Mouse (Mus musculus) macrophage (primary cell): ENCODE measurements around the gene Klhl36. TPM values are rescaled to one million over a fixed set of nuclear protein-coding genes. Genes with fewer than 3 reads are reported as not detected.

Experiments
- H3K27ac ChIP-seq: fragments of 350-480 bp; formaldehyde crosslinking; 2 replicates; pipeline ENCODE4 v1.9.0; 2021
- H3K36me3 ChIP-seq: fragments of 350-480 bp; formaldehyde crosslinking; 2 replicates; pipeline ENCODE4 v1.9.0; 2021; ENCODE audit errors: inconsistent target
- H3K4me3 ChIP-seq: fragments of 350-480 bp; formaldehyde crosslinking; 2 replicates; pipeline ENCODE4 v1.9.0; 2021; ENCODE audit errors: inconsistent target
- H3K79me2 ChIP-seq: fragments of 350-480 bp; formaldehyde crosslinking; 2 replicates; pipeline ENCODE4 v1.9.0; 2021; ENCODE audit errors: inconsistent target
- WGBS: methylation state at CpG from one replicate; pipeline ENCODE4 v1.1.7; 2026; ENCODE audit warnings: inconsistent platforms; ENCODE audit not compliant: missing documents; 5-methylcytosine and 5-hydroxymethylcytosine counted together
- polyA plus RNA-seq: library from polyadenylated mRNA; stranded (reverse); fragments of 250-400 nt; gene quantifications from 3 replicates; pipeline ENCODE4 v1.2.4, GENCODE M21; 2018; ENCODE audit warnings: inconsistent platforms

The Klhl36 gene
- polyA plus RNA-seq, 1 experiment from 2014 or later, result 2.8 TPM

DNA sequence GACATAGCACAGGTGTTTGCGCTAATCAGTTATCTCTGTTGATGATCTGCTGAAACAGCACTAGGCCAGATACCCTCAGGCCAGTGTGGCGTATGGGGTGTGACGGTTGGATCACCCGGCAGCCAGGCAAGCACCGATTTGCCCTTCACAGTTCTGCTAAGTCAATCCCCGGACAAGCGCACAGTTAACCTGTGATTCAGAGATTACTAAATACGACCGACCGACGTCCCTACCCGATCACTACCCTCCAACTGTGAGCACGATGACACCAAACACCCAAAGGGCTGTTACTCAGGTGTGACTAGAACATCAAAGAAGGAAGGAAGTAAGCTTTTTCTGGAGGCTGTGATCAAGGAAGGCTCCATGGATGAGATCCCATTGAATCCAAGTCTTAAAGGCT lies 32.6 kb upstream of the Klhl36 start:
- no peak overlapping the region for H3K4me3 ChIP-seq
- H3K36me3 ChIP-seq, result peaks cover 29% of the 10 kb centered on the region; the same call in 1 of the 2 replicates
- peaks cover 84% of the 10 kb centered on the region for H3K79me2 ChIP-seq
- 92% methylated on average over 13 of the region's 13 CpGs for WGBS
- no peak overlapping the region for H3K27ac ChIP-seq

GRCm38 (mm10) chr8:119829870-119830580 lies 32.0 kb upstream of the Klhl36 start:
- Histone ChIP-seq H3K79me2 (peaks cover 88% of the 10 kb centered on the region), H3K36me3 (peaks cover 31% of the 10 kb centered on the region; the same call in 1 of the 2 replicates), H3K27ac (no peak overlapping the region), H3K4me3 (no peak overlapping the region)
- 88% methylated on average over 16 of the region's 16 CpGs for WGBS

DNA sequence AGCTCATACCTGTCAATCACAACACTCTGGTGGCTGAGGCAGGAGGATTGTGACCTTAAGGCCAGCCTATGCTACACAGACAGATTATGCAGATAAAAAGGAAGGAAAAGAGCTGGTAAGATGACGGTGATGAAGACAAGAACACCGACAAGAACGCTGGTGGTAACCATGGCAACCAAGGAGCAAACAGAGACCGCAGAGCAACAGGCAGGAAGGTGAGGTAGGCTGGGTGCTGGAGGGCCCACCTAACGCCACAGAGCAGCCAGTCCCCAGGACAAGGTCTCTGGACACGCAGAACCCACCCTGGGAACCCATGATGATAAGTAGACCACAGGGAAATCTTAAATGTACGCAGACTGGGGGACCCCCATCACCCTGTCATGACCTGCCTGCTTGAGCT lies 31.5 kb upstream of the Klhl36 start:
- H3K36me3 ChIP-seq, result peaks cover 36% of the 10 kb centered on the region; the same call in 1 of the 2 replicates
- H3K27ac ChIP-seq, result peak overlapping the region; percentile 15; the same call in 1 of the 2 replicates
- no peak overlapping the region for H3K4me3 ChIP-seq
- 49% methylated on average over 7 of the region's 7 CpGs for WGBS
- peaks cover 93% of the 10 kb centered on the region for H3K79me2 ChIP-seq

DNA sequence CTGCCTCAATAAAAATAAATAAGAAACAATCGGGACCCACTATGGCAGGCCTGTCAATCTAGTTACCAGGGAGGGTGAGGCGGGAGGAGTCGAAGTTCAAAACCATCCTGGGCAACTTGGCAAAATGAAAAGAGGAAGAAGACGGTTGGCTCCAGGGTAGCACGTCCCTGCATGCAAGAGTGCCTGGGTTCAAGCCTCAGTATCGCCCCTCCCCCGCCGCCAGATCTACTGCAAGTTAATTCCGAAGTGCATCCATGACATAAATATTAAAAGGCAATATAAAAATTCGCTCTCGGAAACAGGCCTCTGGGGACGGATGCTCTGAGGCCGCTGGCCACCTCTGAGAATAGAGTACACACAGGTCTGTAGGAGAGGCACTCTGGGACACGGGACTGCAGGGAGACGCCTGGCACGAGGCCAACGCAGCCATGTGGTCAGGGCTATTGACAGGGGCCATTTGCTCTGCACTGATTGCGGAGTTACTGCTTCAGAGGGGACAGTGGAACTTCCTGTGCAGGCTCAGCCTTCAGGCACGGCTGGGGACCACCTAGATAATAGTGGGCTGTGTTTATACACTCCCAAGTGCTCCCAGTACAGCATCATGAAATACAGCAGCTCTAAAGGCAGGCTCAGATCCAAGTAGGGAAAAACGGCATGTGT lies 30.6 kb upstream of the Klhl36 start:
- Histone ChIP-seq H3K79me2 (peaks cover 100% of the 10 kb centered on the region), H3K36me3 (peaks cover 41% of the 10 kb centered on the region; the same call in 1 of the 2 replicates), H3K27ac (peak overlapping the region; percentile 15), H3K4me3 (no peak overlapping the region)
- WGBS, result 38% methylated on average over 20 of the region's 20 CpGs

GRCm38 (mm10) chr8:119832101-119832617 lies 29.9 kb upstream of the Klhl36 start:
- H3K4me3 ChIP-seq, result no peak overlapping the region
- H3K27ac ChIP-seq, result peak overlapping the region; percentile 15
- 95% methylated on average over 7 of the region's 7 CpGs for WGBS
- peaks cover 100% of the 10 kb centered on the region for H3K79me2 ChIP-seq
- H3K36me3 ChIP-seq, result peaks cover 41% of the 10 kb centered on the region

DNA sequence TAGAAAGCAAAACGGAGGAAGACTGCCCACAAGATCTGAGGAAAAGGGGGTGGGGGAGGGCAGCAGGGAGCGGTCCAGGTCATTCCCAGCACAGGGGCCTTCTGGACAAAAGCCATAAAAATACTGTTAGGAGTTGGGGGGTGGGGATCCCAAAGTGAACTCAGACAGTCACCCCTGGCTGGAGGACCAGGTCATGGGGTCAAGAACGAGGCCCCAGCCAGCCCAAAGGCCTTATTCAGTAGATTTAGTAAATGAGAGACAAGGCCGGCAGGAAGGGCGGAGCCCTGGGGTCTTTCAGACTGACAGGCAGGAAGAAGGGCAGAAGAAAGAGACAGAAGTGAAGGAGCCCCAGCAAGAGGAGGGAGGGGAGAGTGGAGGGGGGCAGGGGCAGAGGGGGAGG lies 29.1 kb upstream of the Klhl36 start:
- 57% methylated on average over 5 of the region's 5 CpGs for WGBS
- Histone ChIP-seq H3K4me3 (no peak overlapping the region), H3K27ac (peak overlapping the region; percentile 5; the same call in 1 of the 2 replicates), H3K79me2 (peaks cover 100% of the 10 kb centered on the region), H3K36me3 (peaks cover 41% of the 10 kb centered on the region)

DNA sequence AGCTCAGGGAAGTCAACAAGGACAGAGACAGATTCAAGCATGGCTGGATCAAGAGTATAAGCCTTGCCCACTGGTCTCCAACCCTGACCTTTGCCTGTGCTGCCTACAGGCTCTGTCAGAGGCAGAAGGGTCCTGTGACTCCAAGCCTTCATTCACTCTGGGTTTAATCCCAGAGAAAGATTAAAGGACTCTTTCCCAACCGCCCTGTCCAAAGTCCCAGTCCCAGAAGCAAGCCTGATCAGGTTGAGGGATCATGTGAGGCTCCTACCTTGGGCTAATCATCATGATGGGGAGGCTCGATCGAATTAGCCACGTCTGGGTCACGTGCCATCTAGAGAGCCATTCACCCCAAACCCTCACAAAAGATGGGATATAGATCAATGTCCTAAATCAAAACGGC lies 27.4 kb upstream of the Klhl36 start:
- Histone ChIP-seq H3K27ac (no peak overlapping the region), H3K79me2 (peaks cover 100% of the 10 kb centered on the region), H3K36me3 (peaks cover 36% of the 10 kb centered on the region), H3K4me3 (no peak overlapping the region)
- WGBS, result 98% methylated on average over 6 of the region's 6 CpGs

GRCm38 (mm10) chr8:119835270-119835669 lies 26.8 kb upstream of the Klhl36 start:
- peaks cover 30% of the 10 kb centered on the region for H3K36me3 ChIP-seq
- WGBS, result 93% methylated on average over 4 of the region's 5 CpGs
- no peak overlapping the region for H3K27ac ChIP-seq
- peaks cover 100% of the 10 kb centered on the region for H3K79me2 ChIP-seq
- H3K4me3 ChIP-seq, result no peak overlapping the region

GRCm38 (mm10) chr8:119836831-119837230 lies 25.2 kb upstream of the Klhl36 start:
- Histone ChIP-seq H3K4me3 (no peak overlapping the region), H3K36me3 (peaks cover 17% of the 10 kb centered on the region), H3K79me2 (peaks cover 85% of the 10 kb centered on the region), H3K27ac (no peak overlapping the region)
- 86% methylated on average over 4 of the region's 4 CpGs for WGBS

DNA sequence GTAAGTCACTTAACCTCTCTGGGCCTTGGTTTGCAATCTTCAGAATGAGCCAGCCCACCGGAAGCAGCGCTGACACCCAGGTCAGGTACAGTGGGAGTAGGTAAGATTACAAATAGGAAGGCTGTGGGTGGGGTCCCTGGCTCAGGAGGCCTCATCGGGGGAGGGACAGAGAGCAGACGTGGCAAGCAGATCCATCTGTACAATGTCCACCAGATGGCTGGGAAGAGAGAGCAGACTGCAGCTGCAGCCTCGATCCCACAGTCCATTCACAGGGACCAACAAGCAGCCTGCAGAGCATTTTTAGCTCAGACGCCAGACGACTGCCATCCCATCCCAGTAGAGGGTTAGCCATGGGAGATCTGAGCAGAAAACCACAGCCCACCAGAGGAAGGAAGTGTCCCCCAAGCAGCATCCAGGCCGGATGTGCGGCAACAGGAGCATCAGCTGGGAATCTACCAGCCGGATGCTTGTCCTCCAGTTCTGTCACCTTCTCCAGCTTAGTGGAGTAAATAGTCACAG lies 24.5 kb upstream of the Klhl36 start:
- WGBS, result 13% methylated on average over 10 of the region's 10 CpGs
- H3K4me3 ChIP-seq, result peak overlapping the region; percentile 99
- H3K36me3 ChIP-seq, result peaks cover 15% of the 10 kb centered on the region
- H3K27ac ChIP-seq, result peak overlapping the region; percentile 94
- peaks cover 77% of the 10 kb centered on the region for H3K79me2 ChIP-seq

DNA sequence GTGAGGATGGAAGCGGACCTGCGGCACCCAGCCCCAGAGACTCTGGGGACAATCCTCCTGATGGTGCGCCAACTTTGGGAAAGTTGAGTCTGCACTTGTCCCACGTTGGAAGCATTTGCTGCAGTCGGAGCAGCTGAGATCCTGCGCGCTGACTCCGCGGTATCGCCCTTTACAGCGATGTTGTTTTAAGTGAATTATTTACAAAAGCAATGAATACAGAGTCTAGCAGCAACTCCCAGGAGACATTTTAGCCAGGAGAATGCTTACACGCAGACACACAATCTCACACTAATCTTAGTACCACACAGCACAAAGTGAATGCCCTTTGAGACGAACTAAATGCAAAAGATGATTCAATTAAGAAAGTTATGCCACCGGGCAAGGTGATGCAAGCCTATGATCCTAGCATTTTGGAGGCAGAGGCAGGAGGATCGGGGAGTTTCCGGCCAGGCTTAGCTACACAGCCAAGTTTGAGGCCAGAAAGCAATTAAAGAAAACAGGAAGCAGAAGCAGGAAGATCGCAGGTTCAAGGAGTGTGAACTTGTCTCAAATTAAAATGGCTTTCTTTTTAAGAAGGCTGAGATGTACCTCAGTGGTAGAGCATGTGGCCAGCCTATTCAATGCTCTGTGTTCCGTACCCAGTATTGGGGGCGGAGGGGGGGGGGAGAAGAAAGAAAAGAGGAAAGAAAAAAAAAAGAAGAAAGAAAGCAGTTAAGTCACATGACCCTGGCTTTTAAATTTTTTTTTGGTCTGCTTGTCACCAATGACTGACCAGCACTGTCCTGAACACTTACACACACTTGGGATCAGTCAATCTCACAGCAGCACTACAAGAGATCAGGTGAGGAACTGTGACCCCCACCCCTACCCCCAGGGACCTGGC lies 23.7 kb upstream of the Klhl36 start:
- Histone ChIP-seq H3K4me3 (peak overlapping the region; percentile 99), H3K27ac (peak overlapping the region; percentile 94), H3K79me2 (peaks cover 70% of the 10 kb centered on the region), H3K36me3 (peaks cover 12% of the 10 kb centered on the region)
- 47% methylated on average over 16 of the region's 19 CpGs for WGBS

DNA sequence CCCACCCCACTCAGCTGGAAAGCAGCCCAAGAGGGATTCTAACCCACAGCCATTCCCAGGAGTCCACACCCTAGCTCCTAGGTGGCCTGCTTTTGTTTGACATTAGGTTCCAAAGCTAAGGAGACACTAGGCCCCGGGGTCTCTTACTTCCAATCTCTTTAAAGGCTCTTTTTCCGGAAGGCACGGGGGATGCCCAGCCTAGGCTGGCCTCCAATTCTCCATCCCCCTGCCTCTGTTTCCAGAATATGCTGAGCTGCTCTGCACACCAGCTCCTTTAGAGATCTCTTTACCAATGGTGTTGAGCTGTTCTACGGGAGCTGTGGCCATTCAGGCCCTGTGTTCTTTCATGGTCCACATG lies 23.1 kb upstream of the Klhl36 start:
- H3K36me3 ChIP-seq, result peaks cover 12% of the 10 kb centered on the region
- WGBS, result 67% methylated on average over 4 of the region's 4 CpGs
- peak overlapping the region; percentile 99 for H3K4me3 ChIP-seq
- H3K79me2 ChIP-seq, result peaks cover 64% of the 10 kb centered on the region
- peak overlapping the region; percentile 94 for H3K27ac ChIP-seq

GRCm38 (mm10) chr8:119839419-119840021 lies 22.5 kb upstream of the Klhl36 start:
- H3K4me3 ChIP-seq, result peak overlapping the region; percentile 99
- H3K36me3 ChIP-seq, result peaks cover 12% of the 10 kb centered on the region
- peak overlapping the region; percentile 94 for H3K27ac ChIP-seq
- H3K79me2 ChIP-seq, result peaks cover 58% of the 10 kb centered on the region
- WGBS, result 12% methylated on average over 14 of the region's 14 CpGs
